Mouse (Mus musculus): ENCODE data around the gene Pcdh17.

Pcdh17 gene

GRCm38 (mm10) chr14:84443288-84443686 is at the start of gene Pcdh17:
Gene Pcdh17 (plus strand): TSS chr14:84443563.
- DNase-seq (ENCODE audit: low read depth), result peak; percentile 88

DNA sequence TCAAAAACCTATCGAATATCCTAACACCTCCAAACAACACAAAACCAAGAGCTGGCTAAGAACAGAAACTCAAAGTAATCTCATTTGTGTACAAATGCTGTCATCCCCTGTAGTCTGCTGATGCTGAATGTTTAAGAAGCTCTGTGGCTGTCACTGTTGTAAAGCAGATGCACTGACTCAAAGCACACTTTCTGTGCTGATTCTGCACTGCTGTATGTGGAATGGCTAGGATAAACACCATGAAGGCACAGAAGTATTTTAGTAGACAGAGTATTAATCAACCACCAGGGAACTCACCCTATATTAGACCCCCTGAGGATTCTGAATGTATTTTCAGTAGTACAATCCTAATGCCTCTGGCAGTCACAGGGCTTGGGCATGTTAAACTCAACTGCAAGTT is 46.2 kb upstream of the Pcdh17 start:
- no peak for DNase-seq (ENCODE audit: low read depth)

DNA sequence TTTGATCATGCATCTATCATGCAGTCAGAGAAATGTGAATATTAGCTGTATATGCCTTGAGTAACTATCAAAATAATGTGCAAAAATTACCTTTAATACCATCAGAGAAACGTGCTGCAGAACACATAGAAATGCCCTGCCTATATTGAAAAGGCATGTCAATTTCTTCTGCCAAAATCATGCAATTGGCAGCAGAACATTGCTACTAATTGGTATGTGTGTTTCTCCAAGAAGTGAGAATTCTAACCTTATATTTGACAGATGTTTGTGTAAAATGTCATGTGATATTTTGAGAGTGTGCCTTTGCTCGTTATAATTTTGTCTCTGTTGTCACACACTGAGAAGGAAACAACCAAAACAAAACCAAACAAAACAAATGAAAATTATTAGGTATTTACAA is 18.6 kb upstream of the Pcdh17 start:
- DNase-seq (ENCODE audit: low read depth), result no peak

GRCm38 (mm10) chr14:84426616-84427015 is 16.7 kb upstream of the Pcdh17 start:
- no peak for DNase-seq (ENCODE audit: low read depth)

- DNase-seq (ENCODE audit: low read depth), result no peak
Measured at GRCm38 (mm10) chr14:84438066-84438770, 5.1 kb upstream of the Pcdh17 start.

- DNase-seq (ENCODE audit: low read depth), result no peak
Measured at GRCm38 (mm10) chr14:84440903-84441302, 2.5 kb upstream of the Pcdh17 start.

- no peak for DNase-seq (ENCODE audit: low read depth)
Measured at GRCm38 (mm10) chr14:84442528-84443287, 655 bp upstream of the Pcdh17 start.

- no peak for DNase-seq (ENCODE audit: low read depth)
Measured at GRCm38 (mm10) chr14:84443761-84444160, 398 bp downstream of the Pcdh17 start.

- no peak for DNase-seq (ENCODE audit: low read depth)
Measured at GRCm38 (mm10) chr14:84444276-84444662, 906 bp downstream of the Pcdh17 start.

- no peak for DNase-seq (ENCODE audit: low read depth)
Measured at GRCm38 (mm10) chr14:84444663-84445502, 1.5 kb downstream of the Pcdh17 start.

GRCm38 (mm10) chr14:84445503-84446410 is 2.4 kb downstream of the Pcdh17 start:
- no peak for DNase-seq (ENCODE audit: low read depth)

DNA sequence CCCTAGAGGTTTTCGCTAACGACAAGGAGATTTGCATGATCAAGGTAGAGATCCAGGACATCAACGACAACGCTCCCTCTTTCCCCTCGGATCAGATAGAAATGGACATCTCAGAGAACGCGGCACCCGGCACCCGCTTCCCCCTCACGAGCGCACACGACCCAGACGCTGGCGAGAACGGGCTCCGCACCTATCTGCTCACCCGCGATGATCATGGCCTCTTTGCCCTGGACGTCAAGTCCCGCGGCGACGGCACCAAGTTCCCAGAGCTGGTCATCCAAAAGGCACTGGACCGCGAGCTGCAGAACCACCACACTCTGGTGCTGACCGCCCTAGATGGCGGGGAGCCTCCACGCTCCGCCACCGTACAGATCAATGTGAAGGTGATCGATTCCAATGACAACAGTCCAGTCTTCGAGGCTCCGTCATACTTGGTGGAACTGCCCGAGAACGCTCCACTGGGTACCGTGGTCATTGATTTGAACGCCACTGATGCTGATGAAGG is 3.1 kb downstream of the Pcdh17 start:
- no peak for DNase-seq (ENCODE audit: low read depth)

DNA sequence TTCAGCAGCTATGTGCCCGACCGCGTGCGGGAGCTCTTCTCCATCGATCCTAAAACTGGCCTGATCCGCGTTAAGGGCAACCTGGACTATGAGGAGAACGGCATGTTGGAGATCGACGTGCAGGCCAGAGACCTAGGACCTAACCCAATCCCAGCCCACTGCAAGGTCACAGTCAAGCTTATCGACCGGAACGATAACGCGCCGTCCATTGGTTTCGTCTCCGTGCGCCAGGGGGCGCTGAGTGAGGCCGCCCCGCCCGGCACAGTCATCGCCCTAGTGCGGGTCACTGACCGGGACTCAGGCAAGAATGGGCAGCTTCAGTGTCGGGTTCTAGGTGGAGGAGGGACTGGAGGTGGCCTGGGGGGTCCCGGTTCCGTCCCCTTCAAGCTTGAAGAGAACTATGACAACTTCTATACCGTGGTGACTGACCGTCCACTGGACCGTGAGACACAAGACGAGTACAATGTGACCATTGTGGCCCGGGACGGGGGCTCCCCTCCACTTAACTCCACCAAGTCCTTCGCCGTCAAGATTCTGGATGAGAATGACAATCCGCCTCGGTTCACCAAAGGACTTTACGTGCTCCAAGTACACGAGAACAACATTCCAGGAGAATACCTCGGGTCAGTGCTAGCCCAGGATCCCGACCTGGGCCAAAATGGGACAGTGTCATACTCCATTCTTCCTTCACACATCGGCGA is 3.7 kb downstream of the Pcdh17 start:
- DNase-seq (ENCODE audit: low read depth), result no peak

DNA sequence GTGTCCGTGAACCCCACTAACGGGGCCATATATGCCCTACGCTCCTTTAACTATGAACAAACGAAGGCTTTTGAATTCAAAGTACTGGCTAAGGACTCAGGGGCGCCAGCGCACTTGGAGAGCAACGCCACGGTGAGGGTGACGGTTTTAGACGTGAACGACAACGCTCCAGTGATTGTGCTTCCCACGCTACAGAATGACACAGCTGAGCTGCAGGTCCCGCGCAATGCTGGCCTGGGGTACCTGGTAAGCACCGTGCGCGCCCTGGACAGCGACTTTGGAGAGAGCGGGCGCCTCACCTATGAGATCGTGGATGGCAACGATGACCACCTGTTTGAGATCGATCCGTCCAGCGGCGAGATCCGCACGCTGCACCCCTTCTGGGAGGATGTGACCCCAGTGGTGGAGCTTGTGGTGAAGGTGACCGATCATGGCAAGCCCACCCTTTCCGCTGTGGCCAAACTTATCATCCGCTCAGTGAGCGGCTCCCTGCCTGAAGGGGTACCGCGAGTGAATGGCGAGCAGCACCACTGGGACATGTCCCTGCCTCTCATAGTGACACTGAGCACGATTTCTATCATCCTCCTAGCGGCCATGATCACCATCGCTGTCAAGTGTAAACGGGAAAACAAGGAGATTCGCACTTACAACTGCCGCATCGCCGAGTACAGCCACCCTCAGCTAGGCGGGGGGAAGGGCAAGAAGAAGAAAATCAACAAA is 4.5 kb downstream of the Pcdh17 start:
- no peak for DNase-seq (ENCODE audit: low read depth)

DNA sequence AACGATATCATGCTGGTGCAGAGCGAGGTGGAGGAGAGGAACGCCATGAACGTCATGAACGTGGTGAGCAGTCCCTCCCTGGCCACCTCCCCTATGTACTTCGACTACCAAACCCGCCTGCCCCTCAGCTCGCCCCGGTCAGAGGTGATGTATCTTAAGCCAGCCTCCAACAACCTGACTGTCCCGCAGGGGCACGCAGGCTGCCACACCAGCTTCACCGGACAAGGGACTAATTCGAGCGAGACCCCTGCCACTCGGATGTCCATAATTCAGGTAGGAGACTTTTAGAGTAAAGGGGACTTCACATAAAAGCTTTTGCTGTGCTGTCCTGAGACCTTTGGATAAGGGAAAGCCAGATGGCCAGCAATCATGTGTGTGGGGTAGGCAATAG is 5.0 kb downstream of the Pcdh17 start:
- DNase-seq (ENCODE audit: low read depth), result no peak

DNA sequence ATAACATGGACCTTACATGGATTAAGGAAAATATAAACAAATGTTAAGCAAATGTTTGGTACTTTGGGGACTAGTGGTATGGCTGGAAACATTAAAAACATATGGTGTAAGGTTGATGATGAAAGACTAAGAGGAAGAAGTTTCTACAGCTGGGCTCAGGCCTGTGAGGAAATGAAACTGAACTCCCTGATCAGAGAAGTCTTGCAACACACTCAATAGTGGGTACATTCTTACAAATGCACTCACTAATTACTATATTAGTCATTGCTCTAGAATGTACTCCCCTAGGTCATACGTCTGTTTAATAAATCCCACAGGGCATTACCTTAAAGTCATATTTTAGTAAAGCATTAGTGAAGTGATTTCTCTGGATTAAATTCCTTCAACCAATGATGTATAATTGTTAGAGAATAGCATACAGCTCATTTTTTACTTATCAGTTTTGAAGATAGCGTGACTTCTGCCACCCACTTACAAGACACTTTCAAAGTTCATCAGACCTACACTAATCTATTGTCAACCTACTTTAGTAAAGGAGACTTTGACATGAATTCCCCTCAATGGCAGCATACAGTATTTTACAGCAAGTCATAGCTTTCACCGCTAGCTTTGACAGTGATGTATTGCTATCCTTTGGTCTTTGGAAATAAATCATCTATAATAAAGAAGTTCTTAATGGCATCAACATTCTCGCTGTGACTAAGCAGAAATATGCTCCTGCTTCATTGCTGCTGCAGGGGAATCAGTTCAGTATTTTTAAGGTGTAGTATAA is 10.9 kb downstream of the Pcdh17 start:
- no peak for DNase-seq (ENCODE audit: low read depth)

GRCm38 (mm10) chr14:84475491-84475890 is 32.1 kb downstream of the Pcdh17 start:
- no peak for DNase-seq (ENCODE audit: low read depth)

DNA sequence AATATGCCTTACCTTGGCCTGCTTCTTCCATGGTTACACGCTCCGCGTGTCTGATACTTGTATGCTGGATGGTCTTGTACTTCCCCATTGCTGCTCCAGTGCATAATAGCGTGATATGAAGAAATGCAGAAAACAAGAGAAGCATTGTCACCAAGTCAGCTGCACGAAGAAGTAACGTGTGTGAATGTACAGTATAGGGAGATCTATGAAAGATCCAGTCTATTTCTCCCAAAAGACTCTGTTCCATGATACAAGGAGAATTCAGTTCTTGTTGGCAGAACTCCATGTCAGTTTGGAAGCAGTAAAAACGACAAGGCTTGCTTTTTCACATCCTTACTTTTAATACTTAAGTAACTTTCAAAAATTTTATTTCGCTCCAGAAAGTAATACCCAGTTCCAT is 33.0 kb downstream of the Pcdh17 start:
- DNase-seq (ENCODE audit: low read depth), result no peak

DNA sequence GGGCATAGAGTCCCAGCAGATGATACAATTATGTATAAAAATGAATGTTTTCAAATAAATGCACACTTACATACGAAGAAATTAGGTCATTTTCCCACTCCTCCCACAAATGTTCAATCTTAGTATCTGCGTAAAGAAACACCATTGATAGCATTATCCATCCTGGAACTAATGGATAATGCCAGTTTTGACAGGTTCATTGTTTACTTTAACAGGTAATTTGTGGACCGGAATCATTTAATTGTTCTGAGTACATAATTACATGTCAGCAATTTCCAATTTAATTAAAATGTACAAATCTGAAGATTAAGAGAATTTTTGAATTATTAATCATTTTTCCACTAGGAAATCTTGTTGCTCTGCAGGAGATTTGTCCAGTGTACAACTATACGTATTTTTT is 33.5 kb downstream of the Pcdh17 start:
- DNase-seq (ENCODE audit: low read depth), result no peak
